Mouse (Mus musculus): ENCODE data around the gene U2surp.

U2surp gene

DNA sequence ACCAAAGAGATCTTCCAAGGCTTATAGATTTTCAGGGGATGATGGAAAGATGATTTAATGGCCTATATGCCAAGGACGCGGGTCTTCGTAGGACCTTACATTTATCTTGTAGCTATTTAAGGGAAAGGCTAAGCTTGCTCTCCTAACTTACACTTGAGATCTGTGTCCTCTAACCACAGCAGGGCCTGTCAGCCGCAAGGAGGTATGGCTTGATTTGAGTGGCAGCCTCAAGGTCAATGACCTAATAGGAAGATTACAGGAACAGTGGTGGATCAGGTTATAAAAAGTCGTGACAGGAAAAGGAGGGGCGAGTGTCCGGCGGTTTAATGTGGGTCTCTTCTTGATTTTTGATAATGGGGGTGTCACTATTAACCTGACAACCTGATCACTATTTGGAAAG is 61.2 kb downstream of the U2surp start:
- WGBS, result 99% methylated on average over 8 of the region's 8 CpGs

DNA sequence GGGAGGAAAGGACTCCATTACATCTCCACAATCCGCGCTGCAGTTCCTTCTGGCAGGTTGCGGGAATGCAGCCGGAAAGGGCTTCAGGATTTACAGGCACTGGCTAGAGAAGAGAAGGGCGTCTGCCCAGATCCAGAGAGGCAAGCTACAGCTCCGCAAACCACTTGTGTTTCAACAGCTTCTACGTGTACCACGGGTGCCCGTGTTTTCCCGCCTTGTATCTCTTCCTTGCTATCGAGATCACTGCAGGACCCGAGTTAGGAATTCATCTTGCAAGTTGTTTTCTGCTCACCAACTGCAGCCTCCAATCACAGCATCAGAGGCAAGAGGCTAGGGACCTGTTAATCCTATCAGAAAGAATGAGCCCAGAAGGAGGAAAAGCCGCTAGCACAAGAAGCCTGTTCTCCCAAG is 69.5 kb downstream of the U2surp start:
- WGBS, result 12% methylated on average over 13 of the region's 13 CpGs

DNA sequence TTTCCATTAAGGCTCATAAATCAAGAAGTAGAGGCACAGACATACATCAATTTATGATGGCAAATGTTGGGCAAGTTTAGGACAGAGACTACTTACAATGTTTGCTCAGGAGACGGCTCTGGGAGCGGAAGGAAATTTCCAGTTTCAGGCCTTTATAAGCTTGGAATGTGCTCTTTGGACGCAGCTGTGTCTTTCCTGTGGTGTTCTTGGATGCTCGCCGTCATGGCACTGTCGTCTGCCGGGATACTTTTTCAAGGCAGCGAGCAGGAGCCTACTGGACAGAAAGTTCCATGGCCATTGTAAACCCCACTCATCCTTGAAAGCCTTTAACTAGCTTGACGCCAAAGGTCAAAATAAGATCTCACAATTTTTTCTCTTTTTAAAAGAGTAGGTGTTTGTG is 73.9 kb downstream of the U2surp start:
- 86% methylated on average over 9 of the region's 9 CpGs for WGBS

GRCm38 (mm10) chr9:95436294-95436613 is 75.5 kb downstream of the U2surp start:
- WGBS, result 70% methylated on average over 4 of the region's 4 CpGs

DNA sequence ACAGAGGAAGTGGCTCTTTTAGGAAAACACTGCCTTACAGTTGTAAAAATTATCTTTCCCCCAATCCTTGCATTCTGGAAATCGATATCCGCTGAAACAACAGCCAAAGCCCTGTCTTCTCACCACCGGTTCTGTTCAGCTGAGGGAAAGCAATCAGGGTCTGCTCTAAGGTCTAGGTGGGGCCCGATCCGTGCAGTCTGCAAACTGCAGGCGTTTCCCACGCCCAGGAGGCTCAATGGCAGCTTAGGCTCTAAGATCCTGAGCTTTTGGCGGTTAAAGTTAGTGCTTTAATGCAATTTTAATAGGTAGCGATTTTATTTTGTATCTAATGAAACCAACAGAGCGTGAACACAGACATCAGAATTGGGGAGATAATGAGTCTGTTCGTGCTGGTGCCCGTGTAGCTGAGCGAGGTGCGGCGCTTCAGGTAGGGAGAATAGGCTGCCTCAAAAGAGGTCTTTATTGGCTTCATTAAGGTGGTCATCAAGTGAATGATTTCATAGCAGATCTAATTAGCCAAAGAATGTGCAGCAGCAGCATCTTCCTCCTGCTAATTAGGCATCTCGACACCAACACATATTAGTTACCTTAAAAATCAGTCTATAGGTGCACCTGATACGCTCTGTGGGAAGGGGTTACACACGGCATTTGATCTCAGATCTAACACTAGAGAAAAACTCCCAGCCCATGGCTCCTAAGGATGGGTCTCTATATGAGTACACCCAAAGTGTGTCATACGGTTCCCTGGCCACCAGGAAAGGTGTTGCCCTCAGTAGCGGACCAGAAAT is 76.1 kb downstream of the U2surp start:
- WGBS, result 72% methylated on average over 20 of the region's 20 CpGs

- 85% methylated on average over 4 of the region's 4 CpGs for WGBS
These were observed 83.5 kb downstream of the U2surp start for GRCm38 (mm10) chr9:95428277-95428676.

DNA sequence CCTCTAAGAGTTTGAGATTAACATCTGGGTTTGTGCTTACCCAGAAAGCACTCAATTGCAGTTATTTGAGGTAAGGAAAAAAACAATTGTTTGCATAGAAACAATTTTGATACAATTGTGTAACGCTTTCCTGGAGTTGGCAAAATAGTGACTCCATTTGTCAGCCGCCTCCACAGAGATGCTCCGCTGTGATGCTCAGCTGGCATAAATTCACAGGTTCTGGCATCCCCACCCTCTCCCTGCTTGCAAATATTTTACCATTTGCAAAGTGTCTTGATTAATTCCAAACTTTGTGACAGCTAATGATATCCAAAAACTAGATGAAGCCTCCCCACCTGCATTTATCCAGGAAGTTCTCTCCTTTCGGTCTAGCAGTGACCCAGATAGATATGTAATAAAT is 99.7 kb downstream of the U2surp start:
- 81% methylated on average over 4 of the region's 4 CpGs for WGBS

DNA sequence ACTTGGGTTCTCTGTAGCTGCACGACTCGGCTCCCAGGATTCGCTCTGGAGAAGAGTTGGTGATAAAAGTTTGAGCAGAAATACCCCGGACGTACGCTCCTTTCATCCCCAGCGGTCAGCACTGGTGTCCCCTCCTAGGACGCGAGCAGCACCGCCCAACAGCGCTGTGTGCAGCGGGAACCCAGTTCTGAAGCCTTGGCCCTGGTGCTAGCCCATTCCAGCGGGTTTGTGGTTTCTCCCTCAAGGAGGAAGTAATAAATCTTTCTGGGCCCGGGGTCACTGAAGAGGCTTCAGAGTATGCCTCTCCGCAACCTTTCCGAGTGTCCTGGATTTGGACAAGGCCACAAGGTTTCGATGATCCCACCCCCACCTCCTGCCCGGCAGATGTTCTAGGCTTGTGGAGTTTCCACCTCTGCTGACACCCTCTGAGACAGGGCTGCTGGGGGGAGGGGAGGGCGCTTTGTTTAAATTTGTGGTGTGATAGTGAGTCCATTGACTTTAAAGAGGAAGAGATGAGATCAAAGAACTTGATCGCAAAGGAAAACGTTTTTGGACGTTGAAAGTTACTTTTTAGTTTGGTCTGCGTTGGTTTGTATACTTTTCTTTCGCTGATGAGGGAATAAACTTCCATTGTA is 104.1 kb downstream of the U2surp start:
- WGBS, result 3% methylated on average over 24 of the region's 24 CpGs

Data from cerebral cortex, adult 2 months (tissue).